Mouse (Mus musculus) ES-Bruce4 (cell line): ENCODE measurements around the gene Cpt1b. TPM values are rescaled to one million over a fixed set of nuclear protein-coding genes. Genes with fewer than 3 reads are reported as not detected.

Source experiments
- H3K27ac ChIP-seq: 2 replicates; pipeline ENCODE4 v1.5.1; 2012; ENCODE audit warnings: low read length, inconsistent platforms; ENCODE audit not compliant: insufficient read depth
- H3K27me3 ChIP-seq: 2 replicates; pipeline ENCODE4 v1.6.1; 2012; ENCODE audit warnings: mild to moderate bottlenecking, low read length, inconsistent platforms; ENCODE audit not compliant: control insufficient read depth, poor library complexity, insufficient read depth, severe bottlenecking
- H3K36me3 ChIP-seq: 2 replicates; pipeline ENCODE4 v1.6.1; 2012; ENCODE audit warnings: inconsistent platforms, mild to moderate bottlenecking, low read length, moderate library complexity; ENCODE audit not compliant: control insufficient read depth, poor library complexity, insufficient read depth, severe bottlenecking
- H3K4me1 ChIP-seq: one replicate; pipeline ENCODE4 v1.8.1; 2011; ENCODE audit warnings: low read length; ENCODE audit not compliant: control insufficient read depth, insufficient read depth
- H3K4me3 ChIP-seq: 2 replicates; pipeline ENCODE4 v1.5.1; 2011; ENCODE audit warnings: low read depth, mild to moderate bottlenecking, low read length
- H3K9ac ChIP-seq: 2 replicates; pipeline ENCODE4 v1.6.1; 2012; ENCODE audit warnings: low read depth, mild to moderate bottlenecking, inconsistent platforms; ENCODE audit not compliant: poor library complexity, severe bottlenecking
- H3K9me3 ChIP-seq: replicated peaks from 2 replicates; pipeline ENCODE4 v1.6.1; 2012; ENCODE audit warnings: mild to moderate bottlenecking, low read length, inconsistent platforms; ENCODE audit not compliant: control insufficient read depth, poor library complexity, insufficient read depth, severe bottlenecking
- CTCF ChIP-seq: IDR thresholded peaks from one replicate; pipeline ENCODE4 v1.8.1; 2011; ENCODE audit warnings: low read depth, low read length
- EP300 ChIP-seq: IDR thresholded peaks from 2 replicates; pipeline ENCODE4 v1.6.1; 2011; ENCODE audit warnings: low read depth, low read length; ENCODE audit not compliant: insufficient read depth
- POLR2A ChIP-seq: IDR thresholded peaks from one replicate; pipeline ENCODE4 v1.8.1; 2011; ENCODE audit warnings: low read length; ENCODE audit not compliant: insufficient read depth
- polyA plus RNA-seq: library from polyadenylated mRNA; stranded (reverse); fragments of >200 nt; gene quantifications from 2 replicates; pipeline ENCODE4 v1.2.4, GENCODE M21; 2011; ENCODE audit warnings: low read depth; ENCODE audit not compliant: missing spikeins, insufficient read depth, insufficient read length

Gene Cpt1b
- polyA plus RNA-seq, 1 experiment, result 6.1 TPM

DNA sequence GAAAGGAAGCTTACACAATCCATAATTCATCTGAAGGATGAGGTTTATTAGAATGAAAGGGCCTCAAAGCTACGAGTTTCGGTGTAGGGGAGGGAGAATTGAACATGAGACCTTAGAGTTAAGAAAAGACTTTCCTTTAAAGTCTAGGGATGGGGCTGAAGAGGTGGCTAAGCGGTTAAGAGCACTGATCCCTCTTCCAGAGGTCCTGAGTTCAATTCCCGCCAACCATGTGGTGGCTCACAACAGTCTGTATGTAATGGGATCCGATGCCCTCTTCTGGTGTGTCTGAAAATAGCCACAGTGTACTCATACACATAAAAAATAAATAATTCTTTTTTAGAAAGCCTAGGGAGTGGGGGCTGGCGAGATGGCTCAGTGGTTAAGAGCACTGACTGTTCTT lies 4.7 kb upstream of the Cpt1b start:
- Histone ChIP-seq H3K27ac (peak overlapping the region; percentile 37), H3K36me3 (peaks cover 8% of the 10 kb centered on the region), H3K9me3 (no peaks in the 10 kb centered on the region), H3K27me3 (no peaks in the 10 kb centered on the region), H3K4me1 (peaks cover 2% of the 10 kb centered on the region), H3K9ac (peak overlapping the region; percentile 62), H3K4me3 (peak overlapping the region; percentile 79)
- no peak for TF ChIP-seq POLR2A

DNA sequence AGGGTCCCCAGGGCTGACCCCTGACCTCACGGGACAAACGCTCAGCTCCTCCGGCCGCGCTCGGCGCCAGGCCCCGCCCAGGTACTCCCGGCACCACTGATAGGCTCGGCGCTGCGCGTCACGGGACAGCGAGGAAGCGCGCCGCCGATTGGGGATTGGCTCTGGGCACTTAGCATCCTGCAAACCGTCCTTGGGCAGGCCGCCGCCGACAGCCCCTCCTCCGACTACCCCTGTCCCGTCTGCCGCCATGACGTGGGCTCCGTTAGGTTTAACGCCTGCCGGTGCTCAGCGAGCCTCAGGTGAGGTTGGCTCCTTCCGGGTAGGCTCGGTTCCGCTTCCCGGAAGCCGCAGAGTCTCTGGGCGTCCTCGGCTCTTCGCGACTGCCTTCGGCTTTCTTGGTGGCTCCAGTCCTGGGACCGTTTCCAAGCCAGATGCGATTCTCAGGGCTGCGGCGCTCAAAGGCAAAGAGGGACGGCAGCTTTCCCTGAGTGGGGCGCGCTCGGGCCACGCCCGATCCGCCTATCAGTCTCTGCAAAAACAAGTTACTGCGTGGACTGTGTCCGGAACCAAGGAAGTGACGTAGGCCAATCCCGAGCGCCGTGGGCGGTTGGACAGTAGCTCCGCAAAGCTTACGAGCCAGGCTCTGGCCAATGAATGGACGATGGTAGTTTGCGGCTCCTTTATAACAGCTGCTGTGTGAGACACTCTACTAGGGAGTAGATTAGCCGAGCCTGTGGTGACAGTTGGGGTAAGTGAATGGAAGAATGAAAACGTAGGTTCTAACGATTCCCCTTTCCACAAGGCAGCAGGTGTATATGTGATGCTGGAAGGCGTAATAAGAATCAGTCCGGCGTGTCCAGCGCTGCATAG lies 3.9 kb upstream of the Cpt1b start, which contains the start of the genes C730034F03Rik, Gm44502 and Chkb:
C730034F03Rik (plus strand) TSS at position 238 of the 870 bp plus-strand sequence.
Gm44502 (minus strand) TSS at position 345 of the 870 bp plus-strand sequence.
Chkb (minus strand) TSS at position 557 of the 870 bp plus-strand sequence.
- Histone ChIP-seq H3K9me3 (no peaks in the 10 kb centered on the region), H3K36me3 (peaks cover 8% of the 10 kb centered on the region), H3K27ac (peak within 1 kb of the TSS; percentile 37), H3K4me1 (peaks cover 2% of the 10 kb centered on the region), H3K27me3 (no peaks in the 10 kb centered on the region), H3K9ac (peak within 1 kb of the TSS; percentile 62), H3K4me3 (peak within 1 kb of the TSS; percentile 79)
- TF ChIP-seq POLR2A, result no peak
- TF ChIP-seq CTCF, result no peak
- TF ChIP-seq EP300, result no peak

DNA sequence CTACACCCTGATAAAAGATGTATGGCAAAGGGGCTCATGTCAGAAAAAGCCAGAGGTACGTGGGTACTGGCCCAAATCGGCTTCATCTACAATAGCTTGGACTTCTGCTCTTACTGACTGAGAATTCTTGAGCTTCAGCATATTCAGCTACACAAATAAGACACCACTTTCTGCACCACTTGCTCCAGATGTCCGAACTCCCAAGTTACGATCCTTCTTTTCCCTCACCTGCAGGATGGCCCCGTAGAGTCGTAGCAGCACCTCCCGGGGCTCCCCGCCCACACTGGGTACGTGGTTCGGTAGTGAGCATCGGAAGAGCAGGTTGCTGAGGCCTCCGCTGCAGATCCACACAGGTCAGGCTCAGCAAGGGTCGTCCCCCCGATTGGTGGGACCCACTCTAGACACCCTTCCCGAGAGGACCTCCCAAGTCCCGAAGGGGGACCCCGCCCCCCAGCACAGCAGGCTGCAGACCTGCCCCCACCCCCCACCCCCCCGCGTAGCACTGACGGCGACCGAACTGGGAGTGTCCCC lies 3.2 kb upstream of the Cpt1b start:
- Histone ChIP-seq H3K9ac (peak overlapping the region; percentile 62), H3K4me3 (peak overlapping the region; percentile 79), H3K36me3 (peaks cover 8% of the 10 kb centered on the region), H3K27ac (no peak overlapping the region), H3K9me3 (no peaks in the 10 kb centered on the region), H3K4me1 (peaks cover 2% of the 10 kb centered on the region), H3K27me3 (no peaks in the 10 kb centered on the region)
- TF ChIP-seq CTCF (no peak), EP300 (no peak), POLR2A (no peak)

DNA sequence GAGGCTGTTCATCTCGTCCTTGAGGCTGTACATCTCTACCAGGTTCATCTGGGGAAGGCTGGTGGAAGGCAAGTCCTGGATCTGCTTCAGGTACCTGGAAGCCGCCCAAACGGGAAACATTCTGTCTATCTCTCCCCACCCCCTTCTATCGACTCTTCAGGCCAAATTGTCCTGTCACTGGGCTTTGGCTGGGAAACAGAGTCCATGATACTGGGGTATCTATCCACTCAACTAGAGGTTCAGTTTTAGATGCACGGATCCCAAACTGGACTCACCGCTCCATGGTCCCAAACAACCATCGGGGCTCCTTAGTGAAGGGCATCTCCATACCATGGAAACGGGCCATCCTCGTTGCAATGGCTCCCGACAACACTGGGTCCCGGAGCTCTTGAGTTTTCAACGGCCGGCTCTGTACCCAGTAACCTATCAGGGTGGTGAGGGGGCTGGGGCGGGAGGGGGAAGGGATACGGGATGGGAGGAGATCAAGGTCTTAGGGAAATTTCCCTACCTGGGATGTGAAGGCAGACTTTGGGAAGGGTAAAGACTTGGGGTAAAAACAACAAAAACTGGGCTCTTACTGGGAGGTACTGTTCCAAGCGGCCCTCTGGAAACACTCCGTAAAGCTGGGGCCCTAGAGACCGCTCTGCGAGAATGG lies 2.6 kb upstream of the Cpt1b start:
- no peaks in the 10 kb centered on the region for H3K9me3 ChIP-seq
- peak overlapping the region; percentile 62 for H3K9ac ChIP-seq
- no peaks in the 10 kb centered on the region for H3K27me3 ChIP-seq
- peaks cover 2% of the 10 kb centered on the region for H3K4me1 ChIP-seq
- H3K4me3 ChIP-seq, result peak overlapping the region; percentile 79
- no peak overlapping the region for H3K27ac ChIP-seq
- no peak for TF ChIP-seq POLR2A
- no peak for TF ChIP-seq EP300
- TF ChIP-seq CTCF, result no peak
- peaks cover 8% of the 10 kb centered on the region for H3K36me3 ChIP-seq

DNA sequence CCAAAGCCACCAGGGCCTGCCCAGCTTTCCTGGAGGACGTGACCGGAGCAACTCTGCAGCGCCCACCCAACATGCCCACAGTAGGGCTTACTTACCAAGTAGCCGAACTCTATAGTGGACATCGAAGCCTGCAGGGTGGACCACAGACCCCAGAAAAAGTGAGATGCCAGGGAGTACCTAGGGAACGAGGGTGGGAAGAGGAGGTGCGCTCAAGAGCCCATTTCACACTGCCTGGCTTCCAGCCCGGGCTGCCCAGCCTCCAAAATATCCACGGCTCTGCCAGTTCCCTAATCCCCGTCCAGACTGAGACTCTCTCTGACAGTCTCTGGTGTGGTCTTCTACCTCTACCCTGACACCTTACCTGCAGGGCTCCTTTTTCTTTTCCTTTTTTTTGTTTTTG lies 1.1 kb upstream of the Cpt1b start:
- no peak overlapping the region for H3K4me3 ChIP-seq
- no peak overlapping the region for H3K27ac ChIP-seq
- H3K9me3 ChIP-seq, result no peaks in the 10 kb centered on the region
- no peak overlapping the region for H3K9ac ChIP-seq
- H3K36me3 ChIP-seq, result peaks cover 8% of the 10 kb centered on the region
- no peak for TF ChIP-seq CTCF
- TF ChIP-seq EP300, result no peak
- TF ChIP-seq POLR2A, result no peak
- no peaks in the 10 kb centered on the region for H3K27me3 ChIP-seq
- H3K4me1 ChIP-seq, result peaks cover 2% of the 10 kb centered on the region

DNA sequence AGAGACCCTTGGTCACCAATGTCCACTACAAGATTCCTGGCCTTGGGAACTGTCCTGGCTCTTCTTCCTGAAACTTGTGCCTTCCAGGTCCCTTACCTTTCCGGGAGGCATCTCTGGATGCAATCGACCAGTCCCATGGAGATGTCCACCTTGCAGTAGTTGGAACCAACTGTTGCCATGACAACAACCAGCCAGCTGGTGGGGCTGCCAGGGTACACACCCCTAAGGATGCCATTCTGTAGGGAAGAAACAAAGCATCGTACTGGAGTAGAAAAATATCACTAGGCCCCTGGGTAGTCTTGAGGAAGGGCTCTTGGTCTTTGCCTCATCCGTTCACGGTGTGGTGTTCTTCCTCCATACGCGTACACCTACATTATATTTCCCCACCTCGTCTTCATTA lies 1.0 kb downstream of the Cpt1b start:
- Histone ChIP-seq H3K4me3 (no peak overlapping the region), H3K4me1 (peaks cover 2% of the 10 kb centered on the region), H3K27ac (peak overlapping the region; percentile 30; the same call in 1 of the 2 replicates), H3K9ac (no peak overlapping the region), H3K9me3 (no peaks in the 10 kb centered on the region), H3K36me3 (peaks cover 8% of the 10 kb centered on the region), H3K27me3 (no peaks in the 10 kb centered on the region)
- no peak for TF ChIP-seq CTCF
